Mouse (Mus musculus): ENCODE results near the gene Nsdhl. TPM values are rescaled to one million over a fixed set of nuclear protein-coding genes. Genes with fewer than 3 reads are reported as not detected.

Nsdhl gene
- total and polyA plus RNA-seq, 2 experiments from 2014 or later = 41.5 to 42.6 TPM

GRCm38 (mm10) chrX:72960431-72960830, 42.1 kb downstream of the Nsdhl start:
- Histone ChIP-seq H3K4me3 (ENCODE audit: low read depth, low read length) (no peak overlapping the region), H3K36me3 (ENCODE audit: insufficient read depth, low read length) (peaks cover 5% of the 10 kb centered on the region; the same call in 1 of the 2 replicates), H3K9me3 (ENCODE audit: low read length) (no peaks in the 10 kb centered on the region), H3K4me2 (ENCODE audit: low read depth, low read length, poor library complexity, severe bottlenecking) (no peak overlapping the region), H3K27me3 (ENCODE audit: insufficient read depth, low read length) (no peaks in the 10 kb centered on the region), H3K9ac (replicated peaks; ENCODE audit: low read length, poor library complexity, severe bottlenecking) (no peak overlapping the region), H3K27ac (ENCODE audit: low read depth, low read length) (no peak overlapping the region), H3K4me1 (ENCODE audit: insufficient read depth, low read length) (no peaks in the 10 kb centered on the region)
- WGBS = 88% methylated on average over 4 of the region's 4 CpGs
- DNase-seq (ENCODE audit: low spot score) (no peak), ATAC-seq (ENCODE audit: low FRiP score) (no peak)
- peak; percentile 42; the same call in 1 of the 2 replicates for TF ChIP-seq CTCF (IDR thresholded peaks at IDR 0.05)

GRCm38 (mm10) chrX:72961511-72961910, 43.2 kb downstream of the Nsdhl start:
- H3K9ac ChIP-seq (replicated peaks; ENCODE audit: low read length, poor library complexity, severe bottlenecking) = no peak overlapping the region
- no peak for TF ChIP-seq CTCF (IDR thresholded peaks at IDR 0.05)
- H3K4me3 ChIP-seq (ENCODE audit: low read depth, low read length) = no peak overlapping the region
- H3K9me3 ChIP-seq (ENCODE audit: low read length) = no peaks in the 10 kb centered on the region
- H3K4me2 ChIP-seq (ENCODE audit: low read depth, low read length, poor library complexity, severe bottlenecking) = no peak overlapping the region
- DNase-seq (ENCODE audit: low spot score) (no peak), ATAC-seq (ENCODE audit: low FRiP score) (no peak)
- peaks cover 2% of the 10 kb centered on the region; the same call in 1 of the 2 replicates for H3K36me3 ChIP-seq (ENCODE audit: insufficient read depth, low read length)
- no peaks in the 10 kb centered on the region for H3K27me3 ChIP-seq (ENCODE audit: insufficient read depth, low read length)
- 69% methylated on average over 3 of the region's 3 CpGs for WGBS
- no peak overlapping the region for H3K27ac ChIP-seq (ENCODE audit: low read depth, low read length)
- H3K4me1 ChIP-seq (ENCODE audit: insufficient read depth, low read length) = no peaks in the 10 kb centered on the region

- ATAC-seq (ENCODE audit: low FRiP score) (no peak), DNase-seq (ENCODE audit: low spot score) (peak; percentile 10)
- no peak overlapping the region for H3K4me3 ChIP-seq (ENCODE audit: low read depth, low read length)
- no peak overlapping the region for H3K9ac ChIP-seq (replicated peaks; ENCODE audit: low read length, poor library complexity, severe bottlenecking)
- H3K9me3 ChIP-seq (ENCODE audit: low read length) = no peaks in the 10 kb centered on the region
- H3K4me1 ChIP-seq (ENCODE audit: insufficient read depth, low read length) = no peaks in the 10 kb centered on the region
- H3K36me3 ChIP-seq (ENCODE audit: insufficient read depth, low read length) = no peaks in the 10 kb centered on the region
- no peaks in the 10 kb centered on the region for H3K27me3 ChIP-seq (ENCODE audit: insufficient read depth, low read length)
- no peak overlapping the region for H3K27ac ChIP-seq (ENCODE audit: low read depth, low read length)
- 78% methylated on average over 3 of the region's 3 CpGs for WGBS
- no peak for TF ChIP-seq CTCF (IDR thresholded peaks at IDR 0.05)
- H3K4me2 ChIP-seq (ENCODE audit: low read depth, low read length, poor library complexity, severe bottlenecking) = no peak overlapping the region
Observed at GRCm38 (mm10) chrX:72962743-72963142, 44.4 kb downstream of the Nsdhl start.

- Histone ChIP-seq H3K4me1 (ENCODE audit: insufficient read depth, low read length) (no peaks in the 10 kb centered on the region), H3K36me3 (ENCODE audit: insufficient read depth, low read length) (no peaks in the 10 kb centered on the region), H3K4me2 (ENCODE audit: low read depth, low read length, poor library complexity, severe bottlenecking) (no peak overlapping the region), H3K4me3 (ENCODE audit: low read depth, low read length) (no peak overlapping the region), H3K9ac (replicated peaks; ENCODE audit: low read length, poor library complexity, severe bottlenecking) (no peak overlapping the region), H3K27ac (ENCODE audit: low read depth, low read length) (no peak overlapping the region), H3K27me3 (ENCODE audit: insufficient read depth, low read length) (0 out of 2 replicates have a peak, but pooled peaks cover 4% of the 10 kb centered on the region), H3K9me3 (ENCODE audit: low read length) (no peaks in the 10 kb centered on the region)
- DNase-seq (ENCODE audit: low spot score) (no peak), ATAC-seq (ENCODE audit: low FRiP score) (no peak)
- TF ChIP-seq CTCF (IDR thresholded peaks at IDR 0.05) = no peak
- 52% methylated on average over 6 of the region's 6 CpGs for WGBS
Observed at GRCm38 (mm10) chrX:72982831-72983230, 64.5 kb downstream of the Nsdhl start.

- ATAC-seq (ENCODE audit: low FRiP score) (no peak), DNase-seq (ENCODE audit: low spot score) (no peak)
- no peak overlapping the region for H3K4me2 ChIP-seq (ENCODE audit: low read depth, low read length, poor library complexity, severe bottlenecking)
- WGBS = 94% methylated on average over 2 of the region's 2 CpGs
- TF ChIP-seq CTCF (IDR thresholded peaks at IDR 0.05) = no peak
- H3K27ac ChIP-seq (ENCODE audit: low read depth, low read length) = no peak overlapping the region
- no peak overlapping the region for H3K4me3 ChIP-seq (ENCODE audit: low read depth, low read length)
- no peaks in the 10 kb centered on the region for H3K36me3 ChIP-seq (ENCODE audit: insufficient read depth, low read length)
- H3K4me1 ChIP-seq (ENCODE audit: insufficient read depth, low read length) = no peaks in the 10 kb centered on the region
- no peaks in the 10 kb centered on the region for H3K9me3 ChIP-seq (ENCODE audit: low read length)
- no peak overlapping the region for H3K9ac ChIP-seq (replicated peaks; ENCODE audit: low read length, poor library complexity, severe bottlenecking)
- H3K27me3 ChIP-seq (ENCODE audit: insufficient read depth, low read length) = 0 out of 2 replicates have a peak, but pooled peaks cover 5% of the 10 kb centered on the region
Observed at GRCm38 (mm10) chrX:72985607-72986006, 67.2 kb downstream of the Nsdhl start.

GRCm38 (mm10) chrX:72986841-72987519, 68.6 kb downstream of the Nsdhl start, which contains the start of gene Zfp185:
Zfp185 (plus strand) TSS chrX:72987339.
- no peaks in the 10 kb centered on the region for H3K9me3 ChIP-seq (ENCODE audit: low read length)
- no peak for TF ChIP-seq CTCF (IDR thresholded peaks at IDR 0.05)
- H3K4me2 ChIP-seq (ENCODE audit: low read depth, low read length, poor library complexity, severe bottlenecking) = peak within 1 kb of the TSS; percentile 61
- ATAC-seq (ENCODE audit: low FRiP score) (peak; percentile 63), DNase-seq (ENCODE audit: low spot score) (no peak)
- 22% methylated on average over 35 of the region's 45 CpGs for WGBS
- 0 out of 2 replicates have a peak, but pooled peaks cover 5% of the 10 kb centered on the region for H3K27me3 ChIP-seq (ENCODE audit: insufficient read depth, low read length)
- peak within 1 kb of the TSS; percentile 31 for H3K4me3 ChIP-seq (ENCODE audit: low read depth, low read length)
- H3K36me3 ChIP-seq (ENCODE audit: insufficient read depth, low read length) = no peaks in the 10 kb centered on the region
- no peaks in the 10 kb centered on the region for H3K4me1 ChIP-seq (ENCODE audit: insufficient read depth, low read length)
- no peak within 1 kb of the TSS for H3K27ac ChIP-seq (ENCODE audit: low read depth, low read length)
- H3K9ac ChIP-seq (replicated peaks; ENCODE audit: low read length, poor library complexity, severe bottlenecking) = no peak within 1 kb of the TSS

Measured in midbrain, postnatal 0 days (tissue).